Mouse (Mus musculus) hindbrain, embryonic 13.5 days (tissue): ENCODE measurements around the gene Cog4. TPM values are rescaled to one million over a fixed set of nuclear protein-coding genes. Genes with fewer than 3 reads are reported as not detected.

Source experiments
- ATAC-seq: fragments of 200-750 bp; cut with Nextera tagmentation; 2 replicates; pipeline ENCODE4 v1.8.0; 2017; ENCODE audit warnings: moderate TSS enrichment; ENCODE audit not compliant: low FRiP score
- H3K27ac ChIP-seq: fragments of 300-500 bp; sonication (generic); 2 replicates; pipeline ENCODE4 v1.5.1; 2015; ENCODE audit warnings: inconsistent platforms, mild to moderate bottlenecking, moderate library complexity
- H3K27me3 ChIP-seq: fragments of 300-500 bp; sonication (generic); 2 replicates; pipeline ENCODE4 v1.6.1; 2015; ENCODE audit warnings: mild to moderate bottlenecking, inconsistent platforms
- H3K36me3 ChIP-seq: fragments of 300-500 bp; sonication (generic); 2 replicates; pipeline ENCODE4 v1.6.1; 2015; ENCODE audit warnings: mild to moderate bottlenecking, inconsistent platforms
- H3K4me1 ChIP-seq: fragments of 300-500 bp; sonication (generic); replicated peaks from 2 replicates; pipeline ENCODE4 v1.6.1; 2015; ENCODE audit warnings: inconsistent platforms
- H3K4me2 ChIP-seq: fragments of 300-500 bp; sonication (generic); 2 replicates; pipeline ENCODE4 v1.6.1; 2015; ENCODE audit warnings: inconsistent platforms, mild to moderate bottlenecking, moderate library complexity
- H3K4me3 ChIP-seq: fragments of 300-500 bp; sonication (generic); 2 replicates; pipeline ENCODE4 v1.5.1; 2015; ENCODE audit warnings: mild to moderate bottlenecking, inconsistent platforms
- H3K9ac ChIP-seq: fragments of 300-500 bp; sonication (generic); 2 replicates; pipeline ENCODE4 v1.6.1; 2015; ENCODE audit warnings: mild to moderate bottlenecking, inconsistent platforms
- H3K9me3 ChIP-seq: fragments of 300-500 bp; sonication (generic); 2 replicates; pipeline ENCODE4 v1.6.1; 2016; ENCODE audit warnings: inconsistent platforms
- WGBS: fragments of 180-500 bp; shearing (Covaris S2); methylation state at CpG from one replicate; pipeline ENCODE4 v1.1.7; 2015; 5-methylcytosine and 5-hydroxymethylcytosine counted together
- polyA plus RNA-seq: library from polyadenylated mRNA; unstranded; fragments of >200 nt; fragmentation: Nextera tagmentation; extraction: Ambion mirVana; gene quantifications from 2 replicates; pipeline ENCODE4 v1.2.1, GENCODE M21; 2015

The Cog4 gene
- polyA plus RNA-seq, 1 experiment from 2014 or later, result 71.9 TPM

DNA sequence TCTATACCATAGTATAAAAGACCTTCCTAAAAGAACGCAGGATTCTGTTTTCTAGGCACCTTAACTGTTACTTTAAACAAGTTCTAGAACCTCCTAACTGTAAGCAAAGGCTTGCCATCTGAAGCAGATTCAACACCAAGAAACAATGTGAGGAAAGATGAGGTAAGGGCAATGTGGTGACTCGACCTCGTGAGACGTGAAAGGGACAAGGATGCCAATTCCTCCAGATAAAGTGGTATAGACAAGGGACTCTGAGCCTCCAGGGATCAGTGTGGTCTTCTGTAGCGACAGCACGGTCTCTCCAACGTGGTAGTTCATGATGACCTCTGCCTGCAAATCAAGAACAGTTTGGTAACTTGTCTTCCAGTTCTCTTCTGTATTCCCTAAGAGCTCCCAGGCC, 34.6 kb upstream of the Cog4 start:
- 93% methylated on average over 7 of the region's 7 CpGs for WGBS
- Histone ChIP-seq H3K9ac (no peak overlapping the region), H3K36me3 (peaks cover 85% of the 10 kb centered on the region)

GRCm38 (mm10) chr8:110812349-110813080, 33.9 kb upstream of the Cog4 start:
- no peak overlapping the region for H3K9ac ChIP-seq
- WGBS, result 98% methylated on average over 7 of the region's 7 CpGs
- ATAC-seq, result no peak
- H3K4me3 ChIP-seq, result no peak overlapping the region
- H3K9me3 ChIP-seq, result no peaks in the 10 kb centered on the region
- H3K4me2 ChIP-seq, result no peak overlapping the region
- H3K27ac ChIP-seq, result no peak overlapping the region
- no peaks in the 10 kb centered on the region for H3K4me1 ChIP-seq
- no peaks in the 10 kb centered on the region for H3K27me3 ChIP-seq
- peaks cover 92% of the 10 kb centered on the region for H3K36me3 ChIP-seq

More for the DNA sequence above, 34.6 kb upstream of the Cog4 start:
- Histone ChIP-seq H3K4me3 (no peak overlapping the region), H3K9me3 (no peaks in the 10 kb centered on the region), H3K27me3 (no peaks in the 10 kb centered on the region), H3K4me2 (no peak overlapping the region), H3K4me1 (no peaks in the 10 kb centered on the region), H3K27ac (no peak overlapping the region)
- no peak for ATAC-seq

DNA sequence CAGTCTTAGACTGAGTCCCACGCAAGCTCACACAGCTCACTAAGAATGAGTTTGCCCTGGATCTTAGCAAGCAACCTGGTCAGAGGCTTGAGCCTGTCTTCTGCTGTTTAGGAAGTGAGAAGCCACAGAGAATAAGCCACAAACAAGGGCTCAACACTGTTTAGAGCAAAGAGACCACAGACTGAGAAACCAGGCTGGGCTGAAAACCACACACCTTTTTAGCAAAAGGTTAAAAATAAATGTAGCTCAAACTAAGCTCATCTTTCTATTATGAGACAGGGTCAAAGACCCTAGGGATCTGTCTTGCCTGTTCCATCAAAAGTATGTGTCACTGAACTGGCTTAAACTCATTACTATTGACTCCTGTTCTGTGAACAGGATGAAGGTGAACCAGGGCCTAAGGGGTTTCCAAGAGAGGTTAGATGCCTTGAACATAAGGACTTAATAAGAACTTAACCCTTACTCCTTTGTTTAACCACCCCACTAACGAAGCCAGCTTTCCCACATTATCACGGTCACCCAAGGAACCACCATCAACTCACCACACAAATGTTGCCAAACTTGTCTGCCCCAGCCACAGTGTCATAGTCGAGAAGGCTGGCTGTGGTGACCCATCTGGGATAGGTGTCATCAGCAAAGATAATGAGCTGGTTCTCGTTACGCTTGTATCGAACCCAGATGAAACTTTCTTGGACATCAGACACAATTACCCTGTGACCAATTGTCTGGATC, 33.2 kb upstream of the Cog4 start:
- H3K4me3 ChIP-seq, result no peak overlapping the region
- H3K4me2 ChIP-seq, result no peak overlapping the region
- H3K36me3 ChIP-seq, result peaks cover 99% of the 10 kb centered on the region
- no peaks in the 10 kb centered on the region for H3K27me3 ChIP-seq
- H3K27ac ChIP-seq, result no peak overlapping the region
- 96% methylated on average over 7 of the region's 7 CpGs for WGBS
- no peaks in the 10 kb centered on the region for H3K4me1 ChIP-seq
- no peak overlapping the region for H3K9ac ChIP-seq
- no peak for ATAC-seq
- no peaks in the 10 kb centered on the region for H3K9me3 ChIP-seq

DNA sequence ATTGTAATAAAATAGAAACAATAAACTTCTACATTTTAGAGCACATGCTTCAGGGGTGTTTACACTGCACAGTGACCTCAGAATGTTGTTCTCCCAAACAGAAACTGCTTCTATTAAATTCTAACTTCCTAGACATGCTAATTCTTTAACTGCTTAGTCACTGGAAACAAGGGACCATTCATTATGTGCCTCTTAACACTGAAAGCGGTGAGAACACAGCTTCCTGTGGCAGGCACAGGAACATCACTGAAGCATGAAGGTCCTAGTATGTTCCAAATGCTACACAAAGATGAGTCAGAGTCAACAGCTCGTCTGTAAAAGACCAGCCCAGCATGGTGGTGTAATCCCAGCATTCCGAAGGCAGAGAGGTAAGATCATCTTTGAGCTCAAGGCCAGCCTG, 31.1 kb upstream of the Cog4 start:
- Histone ChIP-seq H3K4me1 (no peaks in the 10 kb centered on the region), H3K4me3 (no peak overlapping the region), H3K27ac (no peak overlapping the region), H3K9ac (no peak overlapping the region), H3K36me3 (peaks cover 98% of the 10 kb centered on the region), H3K27me3 (no peaks in the 10 kb centered on the region), H3K9me3 (no peaks in the 10 kb centered on the region), H3K4me2 (no peak overlapping the region)
- no peak for ATAC-seq
- 78% methylated on average over 3 of the region's 3 CpGs for WGBS

DNA sequence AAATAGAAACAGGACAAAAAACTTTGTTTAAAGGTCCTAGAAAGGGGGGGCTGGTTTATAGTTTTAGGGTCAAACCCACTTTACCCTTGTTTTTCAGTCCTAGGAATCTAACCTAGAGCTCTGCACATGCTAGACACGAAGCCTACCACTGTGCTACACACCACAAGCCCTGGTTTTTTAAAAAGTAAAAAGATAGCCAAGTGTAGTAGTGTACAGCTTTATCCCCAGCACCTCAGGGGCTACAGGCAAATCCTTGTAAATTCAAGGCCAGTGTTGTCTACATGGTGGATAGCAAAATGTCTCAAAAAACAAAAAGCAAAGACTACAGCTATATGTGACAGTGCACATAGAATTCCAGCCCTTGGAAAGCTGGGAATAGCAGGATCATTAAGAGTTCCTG, 29.4 kb upstream of the Cog4 start:
- H3K9me3 ChIP-seq, result no peaks in the 10 kb centered on the region
- WGBS, result 90% methylated on average over 1 of the region's 1 CpGs
- no peak overlapping the region for H3K27ac ChIP-seq
- no peak overlapping the region for H3K9ac ChIP-seq
- no peaks in the 10 kb centered on the region for H3K4me1 ChIP-seq
- peaks cover 98% of the 10 kb centered on the region for H3K36me3 ChIP-seq
- no peak overlapping the region for H3K4me2 ChIP-seq
- no peak overlapping the region for H3K4me3 ChIP-seq
- no peak for ATAC-seq
- no peaks in the 10 kb centered on the region for H3K27me3 ChIP-seq

GRCm38 (mm10) chr8:110818593-110818992, 27.8 kb upstream of the Cog4 start:
- H3K4me3 ChIP-seq, result no peak overlapping the region
- no peaks in the 10 kb centered on the region for H3K4me1 ChIP-seq
- H3K27ac ChIP-seq, result no peak overlapping the region
- no peaks in the 10 kb centered on the region for H3K9me3 ChIP-seq
- 94% methylated on average over 3 of the region's 3 CpGs for WGBS
- H3K27me3 ChIP-seq, result no peaks in the 10 kb centered on the region
- no peak overlapping the region for H3K9ac ChIP-seq
- ATAC-seq, result no peak
- H3K4me2 ChIP-seq, result no peak overlapping the region
- H3K36me3 ChIP-seq, result peaks cover 98% of the 10 kb centered on the region

DNA sequence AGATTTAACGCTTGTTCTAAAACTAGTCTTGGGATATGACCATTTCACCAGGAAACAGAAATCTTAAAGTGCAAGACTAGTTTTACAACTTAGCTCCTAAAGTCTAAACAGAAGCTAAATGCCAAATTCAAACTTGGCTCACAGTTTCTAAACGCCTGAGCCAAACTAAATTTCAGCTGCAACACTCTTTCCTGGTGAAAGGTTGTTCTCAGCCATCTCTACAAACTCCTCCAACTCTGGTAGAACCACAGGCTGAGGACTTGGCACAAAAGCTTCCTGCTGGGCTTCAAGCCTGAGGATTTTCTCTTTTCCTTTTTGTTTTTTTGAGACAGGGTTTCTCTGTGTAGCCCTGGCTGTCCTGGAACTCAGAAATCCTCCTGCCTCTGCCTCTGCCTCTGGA, 26.1 kb upstream of the Cog4 start:
- peaks cover 98% of the 10 kb centered on the region for H3K36me3 ChIP-seq
- WGBS, result 90% methylated on average over 2 of the region's 2 CpGs
- no peak overlapping the region for H3K4me2 ChIP-seq
- ATAC-seq, result no peak
- H3K4me3 ChIP-seq, result no peak overlapping the region
- H3K9ac ChIP-seq, result no peak overlapping the region
- H3K27ac ChIP-seq, result no peak overlapping the region
- no peaks in the 10 kb centered on the region for H3K4me1 ChIP-seq
- no peaks in the 10 kb centered on the region for H3K27me3 ChIP-seq
- no peaks in the 10 kb centered on the region for H3K9me3 ChIP-seq

DNA sequence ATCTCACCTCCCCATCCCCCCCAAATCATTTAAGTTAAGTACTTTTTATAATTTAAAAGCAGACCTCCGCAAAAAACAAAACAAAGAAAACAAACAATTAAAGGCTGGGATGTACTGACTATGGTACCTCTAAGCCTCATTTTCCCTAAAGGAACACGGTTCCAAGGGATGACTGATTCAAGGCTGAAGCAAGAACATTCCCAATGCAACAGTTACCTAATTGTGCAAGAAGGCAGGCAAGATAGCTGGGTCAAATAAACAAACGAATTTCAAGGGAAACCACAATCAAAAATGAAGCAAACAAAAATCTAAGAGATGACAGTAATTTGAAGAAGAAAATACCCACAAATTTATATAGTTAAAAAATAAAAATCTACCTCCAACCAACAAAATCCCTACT, 24.4 kb upstream of the Cog4 start:
- Histone ChIP-seq H3K4me1 (no peaks in the 10 kb centered on the region), H3K27me3 (no peaks in the 10 kb centered on the region), H3K9me3 (no peaks in the 10 kb centered on the region), H3K36me3 (peaks cover 96% of the 10 kb centered on the region), H3K9ac (no peak overlapping the region), H3K4me3 (no peak overlapping the region), H3K27ac (no peak overlapping the region), H3K4me2 (no peak overlapping the region)
- 90% methylated on average over 3 of the region's 3 CpGs for WGBS
- ATAC-seq, result no peak

GRCm38 (mm10) chr8:110824861-110825260, 21.5 kb upstream of the Cog4 start:
- H3K36me3 ChIP-seq, result peaks cover 95% of the 10 kb centered on the region
- ATAC-seq, result no peak
- WGBS, result 93% methylated on average over 1 of the region's 1 CpGs
- H3K27me3 ChIP-seq, result no peaks in the 10 kb centered on the region
- no peak overlapping the region for H3K27ac ChIP-seq
- no peaks in the 10 kb centered on the region for H3K4me1 ChIP-seq
- no peak overlapping the region for H3K4me3 ChIP-seq
- no peaks in the 10 kb centered on the region for H3K9me3 ChIP-seq
- H3K9ac ChIP-seq, result no peak overlapping the region
- no peak overlapping the region for H3K4me2 ChIP-seq

- Histone ChIP-seq H3K9me3 (no peaks in the 10 kb centered on the region), H3K27ac (no peak overlapping the region), H3K27me3 (no peaks in the 10 kb centered on the region), H3K4me3 (no peak overlapping the region), H3K9ac (no peak overlapping the region), H3K4me2 (no peak overlapping the region), H3K4me1 (no peaks in the 10 kb centered on the region), H3K36me3 (peaks cover 92% of the 10 kb centered on the region)
- ATAC-seq, result no peak
- WGBS, result 91% methylated on average over 3 of the region's 3 CpGs
These were observed 17.9 kb upstream of the Cog4 start for GRCm38 (mm10) chr8:110828511-110828910.

- Histone ChIP-seq H3K27ac (no peak overlapping the region), H3K9me3 (no peaks in the 10 kb centered on the region), H3K4me3 (no peak overlapping the region), H3K36me3 (peaks cover 93% of the 10 kb centered on the region), H3K4me1 (no peaks in the 10 kb centered on the region), H3K9ac (no peak overlapping the region), H3K27me3 (no peaks in the 10 kb centered on the region), H3K4me2 (no peak overlapping the region)
- whole genome bisulfite sequencing, result 88% methylated on average over 3 of the region's 3 CpGs
- ATAC-seq, result no peak
These were observed 14.4 kb upstream of the Cog4 start for GRCm38 (mm10) chr8:110831956-110832355.

DNA sequence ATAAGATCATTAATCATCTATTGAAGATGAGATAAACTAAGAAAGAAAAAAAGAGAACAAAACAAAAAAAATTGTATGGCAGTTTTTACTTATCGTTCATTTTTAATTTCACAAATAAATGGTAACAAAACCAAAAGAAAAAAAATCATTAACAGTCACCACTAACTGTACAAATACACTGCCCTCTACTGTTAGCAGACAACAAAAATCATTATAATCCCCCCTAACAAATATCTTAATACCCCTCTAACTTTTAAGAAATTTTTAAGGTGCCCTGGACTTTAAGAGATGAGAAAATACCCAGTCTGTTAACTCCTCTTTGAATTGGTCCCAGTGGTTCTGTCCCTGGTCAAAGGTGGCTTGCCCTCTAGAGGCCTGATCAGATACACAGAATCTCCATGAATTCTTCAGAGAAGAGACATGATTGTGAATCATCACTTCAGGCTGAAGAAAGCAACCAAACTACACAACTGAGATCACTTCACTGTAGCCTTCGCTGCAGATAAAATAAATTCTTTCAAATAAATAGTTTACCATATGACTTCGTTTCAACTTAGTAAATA, 4.3 kb upstream of the Cog4 start:
- Histone ChIP-seq H3K27ac (no peak overlapping the region), H3K4me1 (peaks cover 18% of the 10 kb centered on the region), H3K36me3 (peaks cover 71% of the 10 kb centered on the region), H3K4me3 (no peak overlapping the region), H3K9me3 (no peaks in the 10 kb centered on the region), H3K4me2 (no peak overlapping the region), H3K27me3 (no peaks in the 10 kb centered on the region), H3K9ac (no peak overlapping the region)
- WGBS, result 95% methylated on average over 3 of the region's 3 CpGs
- no peak for ATAC-seq

DNA sequence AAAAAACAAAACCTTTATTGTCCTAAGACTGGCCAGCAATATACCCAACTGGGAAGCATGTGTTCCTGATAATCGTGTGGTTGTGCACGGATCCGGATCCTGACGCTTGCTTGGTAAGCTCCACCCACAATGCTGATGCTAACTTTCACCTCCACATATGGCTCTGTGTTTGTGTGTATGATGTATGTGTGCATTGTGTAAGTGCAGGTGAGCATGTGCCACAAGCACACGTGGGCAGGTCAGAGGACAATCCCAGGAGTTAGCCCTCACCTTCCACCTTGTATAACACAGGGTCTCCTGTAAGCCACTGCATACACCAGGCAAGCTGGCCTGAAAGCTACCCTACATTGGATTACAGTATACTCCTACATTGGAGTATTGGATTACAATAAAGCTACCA, 3.2 kb upstream of the Cog4 start:
- H3K36me3 ChIP-seq, result peaks cover 60% of the 10 kb centered on the region
- no peak overlapping the region for H3K4me2 ChIP-seq
- H3K4me1 ChIP-seq, result peaks cover 27% of the 10 kb centered on the region
- no peak overlapping the region for H3K4me3 ChIP-seq
- WGBS, result 88% methylated on average over 5 of the region's 5 CpGs
- no peaks in the 10 kb centered on the region for H3K9me3 ChIP-seq
- H3K9ac ChIP-seq, result no peak overlapping the region
- no peak overlapping the region for H3K27ac ChIP-seq
- ATAC-seq, result no peak
- H3K27me3 ChIP-seq, result no peaks in the 10 kb centered on the region
